Mouse (Mus musculus) urinary bladder, postnatal 4 days (tissue): Measurements from ENCODE around the gene Itpr2.

ENCODE experiments used
- DNase-seq, 2 experiments: peaks; one replicate each; pipeline ENCODE4 v3.0.0; 2021 to 2022; ENCODE audit warnings: low spot score in 2 of 2

The Itpr2 gene

GRCm38 (mm10) chr6:146509891-146510290 is 7.9 kb upstream of the Itpr2 start:
- DNase-seq: no peak

- no peak for DNase-seq
Measured at GRCm38 (mm10) chr6:146504459-146504858, 2.4 kb upstream of the Itpr2 start.

- no peak for DNase-seq
Measured at GRCm38 (mm10) chr6:146502856-146503255, 833 bp upstream of the Itpr2 start.

- DNase-seq: peak; percentile 22 to 58
Measured at GRCm38 (mm10) chr6:146501316-146501865, 632 bp downstream of the Itpr2 start.

- no peak for DNase-seq
Measured at GRCm38 (mm10) chr6:146500771-146501170, 1.3 kb downstream of the Itpr2 start.

- DNase-seq: no peak
Measured at GRCm38 (mm10) chr6:146500206-146500605, 1.8 kb downstream of the Itpr2 start.

- no peak for DNase-seq
Measured at GRCm38 (mm10) chr6:146499566-146499965, 2.5 kb downstream of the Itpr2 start.

- no peak for DNase-seq
Measured at GRCm38 (mm10) chr6:146498416-146498815, 3.6 kb downstream of the Itpr2 start.

- no peak for DNase-seq
Measured at GRCm38 (mm10) chr6:146497866-146498265, 4.2 kb downstream of the Itpr2 start.

GRCm38 (mm10) chr6:146497435-146497834 is 4.6 kb downstream of the Itpr2 start:
- no peak for DNase-seq

- DNase-seq: no peak
Measured at GRCm38 (mm10) chr6:146491680-146492079, 10.3 kb downstream of the Itpr2 start.

- DNase-seq: no peak
Measured at GRCm38 (mm10) chr6:146490416-146490960, 11.5 kb downstream of the Itpr2 start.

GRCm38 (mm10) chr6:146489841-146490240 is 12.2 kb downstream of the Itpr2 start:
- DNase-seq: no peak

GRCm38 (mm10) chr6:146488749-146489148 is 13.3 kb downstream of the Itpr2 start:
- no peak for DNase-seq

GRCm38 (mm10) chr6:146487079-146487478 is 14.9 kb downstream of the Itpr2 start:
- no peak for DNase-seq

- DNase-seq: no peak
Measured at GRCm38 (mm10) chr6:146486073-146486472, 15.9 kb downstream of the Itpr2 start.

- no peak for DNase-seq
Measured at GRCm38 (mm10) chr6:146481441-146481840, 20.6 kb downstream of the Itpr2 start.

GRCm38 (mm10) chr6:146480925-146481324 is 21.1 kb downstream of the Itpr2 start:
- no peak for DNase-seq

GRCm38 (mm10) chr6:146478888-146479683 is 22.9 kb downstream of the Itpr2 start:
- no peak for DNase-seq

- no peak for DNase-seq
Measured at GRCm38 (mm10) chr6:146476865-146477264, 25.2 kb downstream of the Itpr2 start.

- no peak for DNase-seq
Measured at GRCm38 (mm10) chr6:146474166-146474565, 27.9 kb downstream of the Itpr2 start.

- DNase-seq: no peak
Measured at GRCm38 (mm10) chr6:146473216-146473955, 28.6 kb downstream of the Itpr2 start.
